Mouse (Mus musculus): ENCODE results near the gene RPS10-NUDT3. TPM values are rescaled to one million over a fixed set of nuclear protein-coding genes. Genes with fewer than 3 reads are reported as not detected.

The RPS10-NUDT3 gene
- total RNA-seq (2021) = not detected

DNA sequence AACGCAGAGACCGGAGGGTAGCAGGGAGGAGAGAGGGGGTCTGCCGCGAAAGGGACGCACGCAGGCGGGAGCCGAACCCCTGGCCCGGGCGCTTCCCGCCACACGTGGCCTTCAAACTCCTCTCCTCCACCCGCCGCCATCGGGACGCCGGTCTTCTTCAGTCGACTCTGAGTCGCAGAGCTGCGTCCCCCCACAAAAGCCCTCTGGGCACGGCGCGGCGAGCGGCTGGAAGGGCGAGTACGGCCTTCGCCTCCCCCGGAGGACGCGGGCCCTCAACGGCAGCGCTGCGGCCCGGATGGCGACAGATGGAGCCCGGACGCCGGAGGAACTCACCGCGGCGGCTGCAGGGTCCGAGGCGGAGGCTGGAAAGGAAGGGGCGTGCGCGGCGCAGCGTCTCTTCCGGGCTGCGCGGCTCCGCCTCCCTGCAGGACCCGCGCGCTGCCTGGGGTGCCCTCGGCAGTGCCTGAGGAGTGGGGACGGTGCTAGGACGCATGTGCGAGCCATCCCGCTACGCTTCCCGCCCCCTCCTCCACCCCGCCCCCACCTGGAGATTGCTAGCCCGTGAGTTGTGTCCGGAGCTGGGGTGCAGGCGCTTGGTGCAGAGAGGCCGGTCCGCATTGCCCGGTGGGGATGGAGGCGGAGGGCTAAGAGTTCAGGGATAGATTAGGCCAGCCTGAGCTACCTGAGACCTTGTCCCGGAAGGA, at the start of gene RPS10-NUDT3:
Gene RPS10-NUDT3, minus strand, starts transcription at position 352 of the 704 bp plus-strand sequence.
- intact Hi-C loops (cut with DNase I) = no loop called here
- peak; percentile 84 to 95 for DNase-seq (ENCODE audit: extremely low spot score in 1 of 2, low spot score in 2 of 2)

DNA sequence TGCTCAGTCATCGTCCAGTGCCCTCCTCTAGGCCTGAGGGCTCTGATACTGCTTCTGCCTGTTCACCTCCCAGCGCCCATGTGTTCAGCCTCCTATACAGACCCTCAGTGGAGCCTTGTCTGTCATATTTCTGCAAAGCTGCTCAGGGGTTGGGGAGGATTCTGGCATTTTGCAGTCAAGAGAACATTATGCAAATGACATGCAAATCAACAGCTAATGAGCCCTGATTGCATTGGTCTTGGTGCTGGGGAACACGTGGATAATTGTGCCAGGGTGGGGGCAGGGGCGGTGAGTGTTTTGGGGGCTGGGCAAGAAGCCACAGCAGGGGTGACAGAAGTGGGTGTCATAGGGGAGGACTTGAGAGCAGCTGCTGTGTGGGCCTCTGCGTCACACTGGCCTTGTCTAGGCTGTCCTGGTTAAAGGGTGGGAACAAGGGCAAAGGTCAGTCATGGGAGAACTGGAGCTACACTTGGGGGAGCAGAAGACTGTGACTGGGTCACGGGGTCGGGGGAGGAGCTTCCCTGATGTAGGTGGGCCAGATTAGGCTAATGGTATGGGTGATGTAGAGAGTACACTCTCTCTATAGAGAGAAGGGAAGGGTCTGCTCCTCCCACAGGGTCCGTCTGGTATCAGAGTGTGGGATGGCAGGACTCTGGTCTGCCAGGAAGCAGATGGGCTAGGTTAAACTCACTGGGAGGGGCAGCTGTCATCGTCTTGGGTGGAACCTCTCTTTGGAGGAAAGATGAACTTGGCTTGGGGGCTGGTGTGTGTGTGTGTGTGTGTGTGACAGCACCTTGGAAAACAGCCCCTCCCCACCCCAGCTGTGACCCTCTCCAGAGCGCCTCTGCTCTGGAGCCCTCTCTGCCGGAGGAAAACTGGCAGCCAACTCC, 44.1 kb upstream of the RPS10-NUDT3 start:
- no peak for DNase-seq (ENCODE audit: extremely low spot score in 1 of 2, low spot score in 2 of 2)
- intact Hi-C loops (cut with DNase I) = no loop called here

DNA sequence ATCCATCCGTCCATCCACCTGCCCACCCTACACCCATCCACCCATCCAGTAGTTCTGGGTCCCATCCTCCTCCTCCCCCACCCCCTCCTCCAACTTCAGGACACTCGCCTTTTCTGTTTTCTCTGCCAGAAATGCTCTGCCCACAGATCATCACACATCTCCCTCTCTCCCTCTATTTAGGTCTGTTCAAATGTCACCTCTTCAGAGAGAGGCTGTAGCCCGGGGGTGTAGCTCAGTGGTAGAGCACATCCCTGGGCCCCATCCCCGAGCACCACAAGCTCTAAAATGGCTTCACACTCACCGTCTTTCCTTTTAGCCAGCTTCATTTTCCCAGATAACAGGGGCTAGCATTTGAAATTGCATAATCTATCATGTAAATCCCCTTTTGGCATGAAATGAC, 42.7 kb upstream of the RPS10-NUDT3 start:
- intact Hi-C loops (cut with DNase I) = no loop called here
- no peak for DNase-seq (ENCODE audit: extremely low spot score in 1 of 2, low spot score in 2 of 2)

DNA sequence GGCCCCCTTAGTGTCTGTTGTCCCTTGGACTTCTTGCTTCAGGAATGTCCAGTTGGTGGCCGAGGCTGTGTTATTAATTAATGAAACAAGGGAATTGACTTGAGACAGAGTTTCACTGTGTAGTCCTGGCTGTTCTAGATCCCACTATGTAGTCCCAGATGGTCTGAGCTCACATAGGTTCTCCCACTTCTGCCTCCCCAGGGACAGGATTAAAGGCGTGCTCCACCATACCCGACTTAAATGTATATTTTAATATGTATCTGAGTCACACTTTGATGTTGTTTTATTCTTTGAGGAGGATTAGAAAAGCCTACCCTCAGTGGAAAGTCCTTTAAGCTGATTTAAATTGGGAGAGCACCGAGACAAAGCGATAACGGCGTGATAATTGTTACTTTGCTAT, 41.2 kb upstream of the RPS10-NUDT3 start:
- intact Hi-C loops (cut with DNase I) = no loop called here
- DNase-seq (ENCODE audit: extremely low spot score in 1 of 2, low spot score in 2 of 2) = no peak

DNA sequence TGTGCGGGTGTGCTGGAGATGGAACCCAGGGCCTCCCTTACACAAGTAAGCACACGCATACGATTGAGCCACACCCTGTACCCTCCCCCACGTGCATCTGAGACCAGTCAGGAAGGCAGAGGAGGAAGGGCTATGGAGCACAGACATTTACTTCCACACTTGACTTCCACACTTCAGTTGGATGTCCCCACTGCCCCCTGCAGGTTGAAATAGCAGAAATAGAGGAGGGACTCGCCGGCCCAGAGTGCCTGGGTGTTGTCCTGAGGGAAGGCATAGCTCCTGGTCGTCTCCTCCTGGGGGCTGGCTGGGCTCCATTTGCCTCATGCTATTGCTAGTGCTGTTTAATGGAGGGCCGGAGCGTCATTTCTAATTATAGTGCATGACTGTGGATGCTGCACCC, 40.4 kb upstream of the RPS10-NUDT3 start:
- intact Hi-C loops (cut with DNase I) = no loop called here
- peak in 1 of 2 experiments; percentile 58 for DNase-seq (ENCODE audit: extremely low spot score in 1 of 2, low spot score in 2 of 2)

DNA sequence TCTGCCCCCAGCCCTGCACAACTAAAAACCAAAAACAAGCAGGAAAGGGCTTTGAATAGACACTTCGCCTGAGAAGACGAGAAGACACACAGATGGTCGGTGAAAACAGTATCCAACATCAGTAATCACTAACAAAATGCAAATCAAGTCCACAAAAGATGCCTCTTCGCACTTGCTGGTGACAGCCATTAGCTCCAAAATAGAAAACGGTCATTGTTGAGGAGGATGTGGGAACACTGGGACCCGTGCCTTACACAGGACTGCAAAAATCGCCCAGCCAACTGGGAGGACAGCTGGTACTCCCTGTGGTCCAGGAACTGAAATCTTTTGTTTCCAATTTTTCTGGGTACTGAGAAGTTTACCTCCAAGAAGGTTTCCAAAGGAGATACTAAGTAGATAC, 38.9 kb upstream of the RPS10-NUDT3 start:
- intact Hi-C loops (cut with DNase I) = no loop called here
- DNase-seq (ENCODE audit: extremely low spot score in 1 of 2, low spot score in 2 of 2) = no peak

DNA sequence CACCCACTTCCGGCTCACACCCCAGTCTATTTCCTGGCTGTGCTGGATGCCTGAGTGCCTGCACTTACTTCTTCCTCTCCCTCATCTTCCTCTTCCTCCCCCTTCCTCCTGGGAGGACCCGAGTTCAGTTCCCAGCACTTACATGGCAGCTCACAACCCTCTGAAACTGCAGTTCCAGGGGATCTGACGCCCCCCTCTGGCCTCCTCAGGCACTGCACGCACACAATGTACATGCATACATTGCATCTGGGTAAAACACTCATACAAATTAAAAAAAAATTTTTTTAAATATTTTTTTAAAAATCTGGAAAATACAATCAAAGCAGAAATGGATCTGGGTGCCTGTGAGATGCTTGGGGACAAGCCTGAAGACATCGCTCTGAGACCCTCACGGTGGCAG, 36.7 kb upstream of the RPS10-NUDT3 start:
- DNase-seq (ENCODE audit: extremely low spot score in 1 of 2, low spot score in 2 of 2) = no peak
- intact Hi-C loops (cut with DNase I) = no loop called here

DNA sequence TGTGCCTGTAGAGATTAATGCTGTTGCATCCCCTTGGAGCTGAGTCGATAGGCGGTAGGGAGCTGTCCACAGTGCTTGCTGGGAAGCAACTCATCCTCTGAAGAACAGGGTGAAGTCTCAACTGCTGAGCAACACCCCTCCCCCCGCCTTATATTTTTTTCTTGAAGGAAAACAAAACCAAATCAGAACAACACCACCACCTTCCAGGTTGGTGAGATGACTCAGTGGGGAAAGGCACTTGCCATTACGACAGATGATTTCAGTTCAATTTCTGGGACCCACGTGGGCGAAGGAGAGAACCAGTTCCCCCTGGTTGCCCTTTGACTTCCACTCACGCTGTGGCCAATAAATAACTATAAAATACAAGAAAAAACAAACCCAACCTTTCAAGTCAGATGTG, 23.7 kb upstream of the RPS10-NUDT3 start:
- no peak for DNase-seq (ENCODE audit: extremely low spot score in 1 of 2, low spot score in 2 of 2)
- intact Hi-C loops (cut with DNase I) = no loop called here

DNA sequence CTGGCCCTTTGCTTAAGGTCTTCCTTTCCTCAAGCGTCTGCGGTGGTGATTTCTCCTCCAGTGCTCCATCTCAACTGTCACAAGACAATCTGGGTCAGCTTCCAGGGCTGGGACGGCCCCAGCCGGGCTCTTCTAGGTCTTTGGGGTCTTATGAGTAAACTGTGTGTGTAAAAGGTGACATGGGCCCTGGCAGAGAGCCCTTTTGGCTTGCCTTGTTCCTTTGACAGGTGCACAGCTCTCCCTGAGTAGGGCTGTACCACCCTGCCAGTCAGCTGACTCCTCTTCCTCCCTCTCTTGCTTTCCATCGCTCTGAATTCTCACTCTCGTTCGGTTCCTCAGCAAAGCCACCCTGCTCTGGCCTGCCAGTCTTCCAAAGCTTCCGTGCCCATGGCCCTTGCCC, 22.1 kb upstream of the RPS10-NUDT3 start:
- intact Hi-C loops (cut with DNase I) = no loop called here
- no peak for DNase-seq (ENCODE audit: extremely low spot score in 1 of 2, low spot score in 2 of 2)

DNA sequence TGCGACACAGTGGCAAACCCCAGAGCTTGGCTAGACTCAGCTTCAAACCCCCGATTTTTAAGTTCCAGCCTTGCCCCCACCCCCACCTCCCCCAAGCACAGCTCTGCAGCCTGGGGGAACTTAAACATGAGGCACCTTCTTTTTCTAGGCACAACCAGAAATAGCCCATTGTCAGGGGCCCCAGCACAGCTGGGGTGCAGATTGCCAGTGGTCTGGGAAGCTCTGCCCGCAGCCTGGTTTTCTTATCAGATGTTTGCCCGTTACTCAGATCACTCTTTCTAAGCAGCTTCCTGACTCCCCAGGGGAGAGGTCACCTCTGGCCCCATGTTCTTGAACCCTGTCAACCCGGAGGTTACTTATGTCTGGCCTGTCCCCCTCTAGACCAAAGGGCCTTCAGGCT, 21.4 kb upstream of the RPS10-NUDT3 start:
- DNase-seq (ENCODE audit: extremely low spot score in 1 of 2, low spot score in 2 of 2) = no peak
- intact Hi-C loops (cut with DNase I) = no loop called here

DNA sequence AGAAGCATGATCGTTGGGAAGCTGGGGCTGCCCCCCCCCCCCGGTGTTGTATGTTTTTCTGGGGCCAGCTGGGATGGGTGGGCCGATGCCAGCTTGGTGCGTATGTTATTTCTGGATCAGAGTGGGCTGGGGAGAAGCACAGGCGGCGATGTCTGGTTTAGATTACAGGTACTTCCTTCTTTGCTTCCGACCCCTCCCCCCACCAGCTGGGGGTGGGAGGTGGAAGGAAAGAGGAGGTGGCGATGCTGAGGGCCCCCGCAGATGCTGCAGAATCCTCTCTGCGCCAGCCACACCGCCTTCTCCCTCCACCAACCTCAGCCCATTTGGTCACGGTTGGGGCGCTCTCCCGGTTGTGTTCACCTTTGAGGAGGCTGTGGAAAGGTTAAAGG, 21.0 kb upstream of the RPS10-NUDT3 start:
- DNase-seq (ENCODE audit: extremely low spot score in 1 of 2, low spot score in 2 of 2) = peak; percentile 72 to 84
- intact Hi-C loops (cut with DNase I) = no loop called here

DNA sequence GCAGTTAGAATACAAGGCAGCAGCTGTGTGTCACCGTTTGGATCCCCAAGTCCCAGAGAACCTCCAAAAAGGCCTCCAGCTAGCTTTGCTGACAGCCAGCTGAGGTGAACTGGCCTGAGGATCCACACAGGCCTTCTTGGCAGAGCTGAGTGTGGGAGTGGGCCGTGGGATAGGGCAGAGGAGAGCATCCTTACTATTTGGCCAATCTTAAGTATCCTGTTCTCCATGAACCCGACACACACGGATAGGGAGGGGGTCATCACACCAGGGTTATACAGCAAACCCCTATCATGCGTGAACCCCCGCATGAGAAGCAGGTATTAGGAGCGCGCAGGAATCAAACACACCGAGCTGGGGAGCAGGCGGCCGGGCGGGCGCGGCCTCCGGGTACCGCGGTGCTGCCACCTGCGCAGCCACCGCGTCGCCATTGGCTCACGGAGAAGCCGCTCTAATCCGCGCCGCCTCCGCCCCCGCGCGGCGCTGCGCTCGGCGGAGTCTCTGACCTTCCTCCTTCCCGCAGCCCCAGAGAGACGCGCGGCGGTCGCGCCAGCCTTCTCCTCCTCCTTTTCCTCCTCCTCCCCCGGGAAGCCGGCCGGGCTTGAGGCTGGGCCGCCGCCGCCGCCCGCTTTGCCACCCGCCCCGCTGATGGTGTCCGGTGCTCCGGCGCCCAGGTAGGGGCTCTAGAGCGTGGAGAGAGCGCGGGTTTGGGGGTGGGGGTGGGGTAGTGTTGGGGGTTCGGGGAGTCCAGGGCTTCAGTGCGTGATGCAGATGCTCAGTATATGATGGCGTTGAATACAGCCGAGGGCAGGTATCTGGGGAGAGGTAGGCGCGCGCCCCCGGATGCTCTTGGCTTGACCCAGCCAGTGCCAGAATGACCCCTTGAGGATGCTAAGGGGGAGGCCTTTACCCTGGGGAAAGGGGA, 20.3 kb upstream of the RPS10-NUDT3 start, which contains the start of gene Pacsin1:
Gene Pacsin1, plus strand, starts transcription at position 421 of the 922 bp plus-strand sequence.
- intact Hi-C loops (cut with DNase I) = no loop called here
- peak in 1 of 2 experiments; percentile 82 for DNase-seq (ENCODE audit: extremely low spot score in 1 of 2, low spot score in 2 of 2)

DNA sequence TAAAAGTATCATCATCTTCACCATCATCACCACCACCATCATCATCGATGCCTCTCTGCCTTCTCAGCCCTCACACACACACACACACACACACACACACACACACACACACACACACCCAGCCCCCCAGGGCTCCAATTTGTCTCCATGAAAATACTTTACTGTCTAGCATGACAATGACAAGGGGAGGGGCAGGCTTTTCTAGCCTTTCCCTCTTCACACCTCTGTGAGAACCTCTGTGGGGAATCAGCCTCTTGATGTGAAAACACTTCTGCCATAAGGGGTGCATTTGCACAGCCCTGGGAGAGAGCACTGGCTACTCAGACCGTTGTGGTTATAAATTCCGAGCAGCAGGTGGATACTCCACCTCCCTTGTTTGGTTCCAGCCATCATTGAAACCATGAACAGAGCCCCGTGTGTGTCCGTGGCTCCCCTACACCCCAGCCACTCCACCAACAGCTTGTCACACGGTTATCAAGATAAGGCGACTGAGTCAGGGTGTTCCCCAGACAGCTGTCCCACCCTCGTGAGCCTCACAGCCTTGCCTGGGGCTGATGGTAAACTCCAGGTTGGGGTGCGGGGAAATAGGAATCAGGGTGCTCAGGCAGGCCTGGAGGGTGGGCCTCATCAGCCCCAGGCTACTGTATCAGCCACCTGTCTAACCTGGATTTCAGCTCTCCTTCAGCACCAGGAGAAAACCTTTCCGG, 18.4 kb upstream of the RPS10-NUDT3 start:
- intact Hi-C loops (cut with DNase I) = no loop called here
- DNase-seq (ENCODE audit: extremely low spot score in 1 of 2, low spot score in 2 of 2) = no peak

DNA sequence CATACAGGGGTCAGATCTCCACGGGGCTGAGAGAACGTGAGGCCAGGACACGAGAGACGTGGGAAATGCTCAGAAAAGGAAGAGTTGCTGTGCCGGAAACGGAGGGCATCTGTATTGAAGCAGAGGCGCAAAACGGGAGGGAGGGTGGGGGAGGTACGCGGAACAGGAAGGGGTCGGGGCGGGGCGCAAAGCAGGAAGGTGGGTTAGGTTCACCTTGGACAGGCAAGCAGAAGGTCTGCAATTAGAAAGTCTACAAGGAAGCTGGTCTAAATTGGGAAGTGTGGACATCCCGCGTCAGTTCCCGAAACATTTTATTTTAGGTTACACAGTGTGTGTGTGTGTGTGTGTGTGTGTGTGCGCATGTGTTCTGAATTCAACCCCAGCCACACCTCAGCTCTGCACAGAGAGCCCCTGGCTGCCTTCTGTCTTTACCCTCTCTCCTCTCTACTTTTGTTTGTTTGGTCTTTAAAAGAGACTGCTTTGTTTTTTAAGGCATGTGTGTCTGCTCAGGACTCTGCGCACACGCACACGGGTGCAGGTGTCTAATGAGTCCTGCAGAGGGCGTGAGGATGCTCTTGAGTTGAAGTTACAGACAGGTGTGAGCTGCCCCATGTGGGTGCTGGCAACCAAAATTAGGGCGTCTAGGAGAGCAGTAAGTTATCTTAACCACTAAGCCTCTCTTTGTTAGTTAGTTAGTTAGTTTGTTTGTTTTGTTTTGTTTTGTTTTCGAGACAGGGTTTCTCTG, 17.2 kb upstream of the RPS10-NUDT3 start:
- intact Hi-C loops (cut with DNase I) = no loop called here
- no peak for DNase-seq (ENCODE audit: extremely low spot score in 1 of 2, low spot score in 2 of 2)

DNA sequence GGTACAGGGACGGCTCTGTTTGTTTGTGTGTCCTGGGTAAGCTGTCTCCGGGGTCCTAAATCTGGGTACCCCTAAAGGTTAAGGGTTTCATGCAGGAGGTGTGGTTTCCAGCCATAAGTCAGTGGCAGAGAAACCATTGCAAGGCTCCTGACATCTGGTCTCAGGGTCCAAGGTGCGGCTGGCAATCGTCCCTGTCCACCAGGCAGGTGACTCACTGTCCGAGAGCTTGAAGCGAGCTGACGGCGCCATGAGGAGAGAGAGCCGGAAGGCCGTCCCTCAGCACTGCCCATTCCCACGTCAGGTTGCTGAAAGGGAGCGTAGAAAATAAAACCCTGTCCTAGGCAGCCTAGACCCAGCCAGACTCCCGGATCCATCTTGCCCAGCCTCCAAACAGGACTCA, 15.6 kb upstream of the RPS10-NUDT3 start:
- intact Hi-C loops (cut with DNase I) = no loop called here
- DNase-seq (ENCODE audit: extremely low spot score in 1 of 2, low spot score in 2 of 2) = no peak

DNA sequence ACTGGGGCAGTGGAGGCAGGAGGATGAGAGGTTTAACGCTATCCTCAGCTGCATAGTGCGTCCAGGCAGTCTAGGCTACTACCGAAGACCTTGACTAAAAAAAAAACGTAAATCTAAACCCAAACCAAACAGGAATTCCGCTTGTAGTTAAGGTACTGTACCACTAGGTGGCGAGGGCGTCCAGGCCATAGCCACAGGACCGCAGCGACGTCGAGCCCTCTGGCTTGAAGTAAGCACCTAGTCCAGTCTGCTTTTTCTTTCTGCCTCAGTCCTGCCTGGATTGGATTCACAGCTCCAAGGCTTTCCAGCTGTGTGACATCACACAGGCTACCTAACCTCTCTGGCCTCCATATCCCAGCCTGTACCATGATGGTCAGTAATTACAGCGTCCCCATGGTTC, 15.1 kb upstream of the RPS10-NUDT3 start:
- DNase-seq (ENCODE audit: extremely low spot score in 1 of 2, low spot score in 2 of 2) = no peak
- intact Hi-C loops (cut with DNase I) = no loop called here

DNA sequence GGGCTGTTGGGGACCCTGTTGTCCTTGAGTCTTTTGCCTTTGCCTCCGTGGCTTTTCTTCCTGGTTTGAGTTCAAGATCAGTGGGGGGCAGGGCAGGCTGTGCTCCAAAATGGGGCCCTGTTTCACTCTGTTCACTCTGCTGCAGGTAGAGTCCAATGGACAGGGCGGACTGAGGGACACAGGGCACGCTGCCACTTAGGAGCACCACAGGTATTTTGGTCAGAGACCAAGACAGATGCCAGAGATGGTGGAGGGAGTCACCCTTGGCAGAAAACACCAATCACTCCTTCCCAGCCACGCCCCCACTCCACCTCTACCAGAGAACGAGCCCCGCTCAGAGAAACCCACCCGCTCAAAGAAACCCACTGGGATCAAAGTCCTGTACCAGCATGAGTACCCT, 10.8 kb upstream of the RPS10-NUDT3 start:
- DNase-seq (ENCODE audit: extremely low spot score in 1 of 2, low spot score in 2 of 2) = no peak
- intact Hi-C loops (cut with DNase I) = no loop called here

DNA sequence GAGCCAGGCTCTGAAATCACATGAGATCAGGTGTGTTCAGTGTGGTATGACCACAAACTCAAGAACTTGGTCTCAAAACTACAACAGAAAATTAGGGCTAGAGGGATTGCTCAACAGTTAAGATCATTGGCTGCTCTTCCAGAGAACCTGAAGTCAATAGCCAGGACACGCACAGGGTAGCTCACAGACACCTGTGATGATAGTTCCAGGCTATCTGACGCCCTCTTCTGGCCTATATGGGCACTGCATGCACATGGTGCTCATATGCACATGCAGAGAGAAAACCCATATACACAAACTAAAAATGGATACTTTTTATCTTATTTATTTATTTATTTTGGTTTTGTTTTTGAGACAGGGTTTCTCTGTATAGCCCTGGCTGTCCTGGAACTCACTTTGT, 9.6 kb upstream of the RPS10-NUDT3 start:
- intact Hi-C loops (cut with DNase I) = no loop called here
- DNase-seq (ENCODE audit: extremely low spot score in 1 of 2, low spot score in 2 of 2) = no peak
